Mouse (Mus musculus): ENCODE measurements around the gene Tcf20. TPM values are rescaled to one million over a fixed set of nuclear protein-coding genes. Genes with fewer than 3 reads are reported as not detected.

The Tcf20 gene
- total and polyA plus RNA-seq, 3 experiments: 34.7 to 92.0 (median 91.8) TPM

DNA sequence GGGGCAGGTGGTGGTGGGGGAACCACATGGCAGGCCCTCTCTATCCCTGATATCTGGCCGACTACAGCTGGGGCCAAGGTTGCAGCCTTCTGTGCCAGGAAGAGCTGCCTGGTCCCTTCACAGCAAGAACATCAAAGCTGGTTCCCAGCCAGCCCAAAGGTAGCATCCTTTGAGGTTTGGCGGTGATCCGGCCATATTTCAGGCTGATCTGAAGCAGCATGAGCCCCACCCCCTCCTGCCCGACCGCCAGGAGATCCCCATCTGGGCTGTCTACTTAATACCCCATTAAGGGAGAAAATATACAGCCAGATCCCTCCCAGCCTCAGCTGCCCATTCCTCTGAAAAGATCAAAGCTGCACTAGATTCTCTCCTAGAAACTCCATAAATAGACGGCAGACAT is 59.6 kb downstream of the Tcf20 start:
- TF ChIP-seq POLR2AphosphoS5 (IDR thresholded peaks at IDR 0.05; ENCODE audit: borderline replicate concordance, low read depth, low read length): no peak
- H3K36me3 ChIP-seq (ENCODE audit: control insufficient read depth in 1 of 2, insufficient read depth in 2 of 2, low read length in 2 of 2): no peaks in the 10 kb centered on the region
- no peak overlapping the region for H3K4me3 ChIP-seq (ENCODE audit: control insufficient read depth in 1 of 2, insufficient read depth in 1 of 2, low read depth in 2 of 2, low read length in 2 of 2)
- no peak overlapping the region for H3K9ac ChIP-seq (ENCODE audit: control insufficient read depth, low read depth, low read length, poor library complexity, severe bottlenecking)
- H3K27ac ChIP-seq (ENCODE audit: control insufficient read depth, low read depth, low read length): no peak overlapping the region
- H3K9me3 ChIP-seq (replicated peaks; ENCODE audit: insufficient read depth, low read length): no peaks in the 10 kb centered on the region
- DNase-seq (ENCODE audit: low read depth, low spot score): no peak
- peaks cover 5 to 9% of the 10 kb centered on the region in 2 experiments for H3K27me3 ChIP-seq (ENCODE audit: control insufficient read depth in 1 of 2, insufficient read depth in 2 of 2, low read length in 2 of 2)
- H3K4me1 ChIP-seq (ENCODE audit: control insufficient read depth in 1 of 2, insufficient read depth in 2 of 2, low read length in 2 of 2): no peaks in the 10 kb centered on the region
- no peaks in the 10 kb centered on the region for H3K79me2 ChIP-seq (ENCODE audit: control insufficient read depth, insufficient read depth, low read length, poor library complexity)

- Histone ChIP-seq H3K4me3 (ENCODE audit: control insufficient read depth in 1 of 2, insufficient read depth in 1 of 2, low read depth in 2 of 2, low read length in 2 of 2) (no peak overlapping the region), H3K27me3 (ENCODE audit: control insufficient read depth in 1 of 2, insufficient read depth in 2 of 2, low read length in 2 of 2) (peaks cover 5 to 9% of the 10 kb centered on the region in 2 experiments), H3K27ac (ENCODE audit: control insufficient read depth, low read depth, low read length) (no peak overlapping the region), H3K36me3 (ENCODE audit: control insufficient read depth in 1 of 2, insufficient read depth in 2 of 2, low read length in 2 of 2) (no peaks in the 10 kb centered on the region; a peak in 1 of 4 replicates), H3K4me1 (ENCODE audit: control insufficient read depth in 1 of 2, insufficient read depth in 2 of 2, low read length in 2 of 2) (peaks cover 0 to 5% of the 10 kb centered on the region in 2 experiments; a peak in 3 of 4 replicates), H3K79me2 (ENCODE audit: control insufficient read depth, insufficient read depth, low read length, poor library complexity) (no peaks in the 10 kb centered on the region), H3K9ac (ENCODE audit: control insufficient read depth, low read depth, low read length, poor library complexity, severe bottlenecking) (no peak overlapping the region), H3K9me3 (replicated peaks; ENCODE audit: insufficient read depth, low read length) (no peaks in the 10 kb centered on the region)
- TF ChIP-seq TBP (IDR thresholded peaks at IDR 0.05; ENCODE audit: low read depth, low read length) (no peak), NELFE (IDR thresholded peaks at IDR 0.05; ENCODE audit: low read depth, low read length) (no peak), NRF1 (IDR thresholded peaks at IDR 0.05; ENCODE audit: insufficient read depth, low read depth, low read length, poor library complexity, severe bottlenecking) (no peak)
- no peak for DNase-seq (ENCODE audit: low read depth, low spot score)
Measured at GRCm38 (mm10) chr15:82927057-82927456, 60.6 kb downstream of the Tcf20 start.

- Histone ChIP-seq H3K9ac (ENCODE audit: control insufficient read depth, low read depth, low read length, poor library complexity, severe bottlenecking) (no peak overlapping the region), H3K79me2 (ENCODE audit: control insufficient read depth, insufficient read depth, low read length, poor library complexity) (no peaks in the 10 kb centered on the region), H3K27me3 (ENCODE audit: control insufficient read depth in 1 of 2, insufficient read depth in 2 of 2, low read length in 2 of 2) (peaks cover 5 to 9% of the 10 kb centered on the region in 2 experiments), H3K4me3 (ENCODE audit: control insufficient read depth in 1 of 2, insufficient read depth in 1 of 2, low read depth in 2 of 2, low read length in 2 of 2) (no peak overlapping the region), H3K4me1 (ENCODE audit: control insufficient read depth in 1 of 2, insufficient read depth in 2 of 2, low read length in 2 of 2) (peaks cover 2 to 23% of the 10 kb centered on the region in 2 experiments; a peak in 3 of 4 replicates), H3K27ac (ENCODE audit: control insufficient read depth, low read depth, low read length) (no peak overlapping the region), H3K36me3 (ENCODE audit: control insufficient read depth in 1 of 2, insufficient read depth in 2 of 2, low read length in 2 of 2) (peaks cover 0 to 10% of the 10 kb centered on the region in 2 experiments; a peak in 2 of 4 replicates), H3K9me3 (replicated peaks; ENCODE audit: insufficient read depth, low read length) (no peaks in the 10 kb centered on the region)
- no peak for TF ChIP-seq RCOR1 (IDR thresholded peaks at IDR 0.05; ENCODE audit: low read depth, low read length)
- no peak for TF ChIP-seq HCFC1 (IDR thresholded peaks at IDR 0.05; ENCODE audit: low read depth, low read length)
- TF ChIP-seq BHLHE40 (IDR thresholded peaks at IDR 0.05; ENCODE audit: borderline replicate concordance, low read depth, low read length): peak; percentile 44; the same call in 1 of the 2 replicates
- DNase-seq (ENCODE audit: low read depth, low spot score): no peak
Measured at GRCm38 (mm10) chr15:82924679-82925425, 62.8 kb downstream of the Tcf20 start.

All from MEL (cell line).